Mouse (Mus musculus) cerebellum, adult 9-10 months (tissue): ENCODE results near the gene Rgs3.

ENCODE experiments used
- DNase-seq: peaks from one replicate; pipeline ENCODE4 v3.0.0; 2022

The Rgs3 gene

GRCm38 (mm10) chr4:62629905-62630304 lies 70.3 kb downstream of the Rgs3 start:
- no peak for DNase-seq

- DNase-seq = no peak
Measured at GRCm38 (mm10) chr4:62633243-62633642, 73.6 kb downstream of the Rgs3 start.

- DNase-seq = no peak
Measured at GRCm38 (mm10) chr4:62634054-62634591, 74.5 kb downstream of the Rgs3 start.

- DNase-seq = no peak
Measured at GRCm38 (mm10) chr4:62634840-62635239, 75.2 kb downstream of the Rgs3 start.

GRCm38 (mm10) chr4:62636047-62636446 lies 76.4 kb downstream of the Rgs3 start:
- DNase-seq = no peak

GRCm38 (mm10) chr4:62637856-62638604 lies 78.4 kb downstream of the Rgs3 start:
- DNase-seq = peak; percentile 79

- no peak for DNase-seq
Measured at GRCm38 (mm10) chr4:62640496-62641229, 81.0 kb downstream of the Rgs3 start.

GRCm38 (mm10) chr4:62641230-62641589 lies 81.6 kb downstream of the Rgs3 start:
- no peak for DNase-seq

GRCm38 (mm10) chr4:62641656-62642055 lies 82.0 kb downstream of the Rgs3 start:
- no peak for DNase-seq

- DNase-seq = no peak
Measured at GRCm38 (mm10) chr4:62643401-62643800, 83.8 kb downstream of the Rgs3 start.

- DNase-seq = no peak
Measured at GRCm38 (mm10) chr4:62644031-62644793, 84.6 kb downstream of the Rgs3 start.

- DNase-seq = no peak
Measured at GRCm38 (mm10) chr4:62646556-62647248, 87.1 kb downstream of the Rgs3 start.

GRCm38 (mm10) chr4:62648848-62649247 lies 89.2 kb downstream of the Rgs3 start:
- no peak for DNase-seq

- peak; percentile 94 for DNase-seq
Measured at GRCm38 (mm10) chr4:62649536-62650230, 90.0 kb downstream of the Rgs3 start.

GRCm38 (mm10) chr4:62651179-62651760 lies 91.6 kb downstream of the Rgs3 start:
- no peak for DNase-seq

GRCm38 (mm10) chr4:62652215-62652614 lies 92.6 kb downstream of the Rgs3 start:
- DNase-seq = no peak

- peak; percentile 79 for DNase-seq
Measured at GRCm38 (mm10) chr4:62652921-62653757, 93.5 kb downstream of the Rgs3 start.

GRCm38 (mm10) chr4:62653922-62654661 lies 94.4 kb downstream of the Rgs3 start:
- no peak for DNase-seq

GRCm38 (mm10) chr4:62659264-62659663 lies 99.6 kb downstream of the Rgs3 start:
- DNase-seq = no peak
